12 mouse cellular contexts compared by ENCODE assay signal in the genomic region with DNA sequence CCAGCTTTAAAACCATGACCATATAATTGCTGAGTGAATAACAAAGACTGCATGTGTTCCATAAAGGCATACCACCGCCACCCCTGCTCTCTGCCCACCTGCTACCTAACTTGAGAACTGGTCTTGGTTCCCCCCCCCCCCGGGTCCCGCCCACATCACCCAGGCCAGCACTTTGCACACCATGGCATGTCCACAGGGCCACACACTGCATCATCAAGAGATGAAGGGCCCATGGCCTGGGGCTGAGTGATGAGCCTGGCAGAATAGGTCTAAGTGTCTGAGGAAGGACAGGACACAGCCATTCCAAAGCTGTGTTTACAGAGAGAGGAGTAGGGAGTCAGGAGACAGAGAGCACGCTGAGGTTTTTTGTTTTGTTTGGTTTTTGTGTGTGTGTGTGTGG. TPM values are rescaled to one million over a fixed set of nuclear protein-coding genes. Genes with fewer than 3 reads are reported as not detected.
DNase-seq lines count a peak whose midpoint lies in the region; ATAC-seq and TF ChIP-seq lines count a peak whose summit lies in the region.
"Had no signal": no experiment of that assay in that cellular context is flagged by ENCODE, and none has a peak within 500 bp of the region (broad histone marks: within the 10 kb centered on the region; RNA-seq: fewer than 3 reads in every experiment).

No protein-coding gene starts in this region.

- no peak for TF ChIP-seq CTCF in heart, adult 2 months (IDR thresholded peaks at IDR 0.05)
- TF ChIP-seq CTCF in stomach, postnatal 0 days (IDR thresholded peaks at IDR 0.05; ENCODE audit: low read depth), result no peak

- H3K9ac ChIP-seq in heart, adult 2 months (ENCODE audit: low read depth, low read length), result peak overlapping the region; percentile 92
- no peak overlapping the region for H3K9ac ChIP-seq in neural tube, embryonic 11.5 days (ENCODE audit: low read length)
- H3K9ac ChIP-seq in limb, embryonic 15.5 days, result peak overlapping the region; percentile 33
- no peak overlapping the region; the same call in 1 of the 2 replicates for H3K9ac ChIP-seq in stomach, postnatal 0 days (ENCODE audit: low read length)

- TF ChIP-seq EP300 in heart, adult 2 months (IDR thresholded peaks at IDR 0.05; ENCODE audit: insufficient read depth, low read depth, low read length), result no peak
- no peak for TF ChIP-seq EP300 in stomach, postnatal 0 days (optimal IDR thresholded peaks at IDR 0.05)

- H3K79me2 ChIP-seq in heart, adult 2 months (replicated peaks; ENCODE audit: control insufficient read depth, insufficient read depth, low read length), result peaks cover 3% of the 10 kb centered on the region

- DNase-seq in heart, adult 2 months, result no peak
- no peak for DNase-seq in heart, adult 9 months (ENCODE audit: low spot score in 2 of 2)
- DNase-seq in neural tube, embryonic 11.5 days (ENCODE audit: low spot score), result peak; percentile 8
- no peak for DNase-seq in neural tube, embryonic 10.5 days (ENCODE audit: extremely low spot score, low spot score)
- DNase-seq in stomach, postnatal 0 days (ENCODE audit: low spot score), result no peak
- DNase-seq in layer of hippocampus, adult 9-10 months (ENCODE audit: low spot score), result no peak
- DNase-seq in gastrocnemius, adult 18-20 months (ENCODE audit: low spot score), result no peak
- DNase-seq: cerebellum, postnatal 10 days; right cerebral cortex, postnatal 14 days had no signal

- peak overlapping the region; percentile 96 for H3K27ac ChIP-seq in heart, adult 2 months
- H3K27ac ChIP-seq in neural tube, embryonic 11.5 days (ENCODE audit: low read depth, low read length), result no peak overlapping the region
- peak overlapping the region; percentile 67; the same call in 1 of the 2 replicates for H3K27ac ChIP-seq in limb, embryonic 15.5 days
- peak overlapping the region; percentile 63; the same call in 1 of the 2 replicates for H3K27ac ChIP-seq in stomach, postnatal 0 days (replicated peaks)
- H3K27ac ChIP-seq: macrophage had no signal

- peaks cover 4% of the 10 kb centered on the region; the same call in 1 of the 2 replicates for H3K36me3 ChIP-seq in heart, adult 2 months (ENCODE audit: control insufficient read depth, insufficient read depth, low read length)
- H3K36me3 ChIP-seq in neural tube, embryonic 11.5 days (ENCODE audit: control insufficient read depth, insufficient read depth, low read length), result no peaks in the 10 kb centered on the region
- H3K36me3 ChIP-seq in limb, embryonic 15.5 days, result peaks cover 4% of the 10 kb centered on the region; the same call in 1 of the 2 replicates
- no peaks in the 10 kb centered on the region; the same call in 1 of the 2 replicates for H3K36me3 ChIP-seq in stomach, postnatal 0 days (ENCODE audit: control insufficient read depth, insufficient read depth, low read length)

- H3K9me3 ChIP-seq in neural tube, embryonic 11.5 days (ENCODE audit: control insufficient read depth, low read length), result no peaks in the 10 kb centered on the region
- H3K9me3 ChIP-seq in limb, embryonic 15.5 days, result no peaks in the 10 kb centered on the region
- no peaks in the 10 kb centered on the region for H3K9me3 ChIP-seq in stomach, postnatal 0 days (ENCODE audit: control insufficient read depth, low read length)

- no peak for ATAC-seq in neural tube, embryonic 11.5 days (ENCODE audit: insufficient read depth, low FRiP score, low TSS enrichment)
- no peak for ATAC-seq in limb, embryonic 15.5 days (ENCODE audit: insufficient number of reproducible peaks, low FRiP score, low TSS enrichment, low read depth)
- ATAC-seq in stomach, postnatal 0 days (ENCODE audit: low FRiP score, low TSS enrichment), result no peak

- peak overlapping the region; percentile 66; the same call in 1 of the 2 replicates for H3K4me2 ChIP-seq in neural tube, embryonic 11.5 days (ENCODE audit: low read depth)
- H3K4me2 ChIP-seq in limb, embryonic 15.5 days, result peak overlapping the region; percentile 78
- H3K4me2 ChIP-seq in stomach, postnatal 0 days (replicated peaks; ENCODE audit: low read depth), result peak overlapping the region; percentile 77

- no peaks in the 10 kb centered on the region; the same call in none of the 2 replicates for H3K4me1 ChIP-seq in heart, adult 2 months (ENCODE audit: control insufficient read depth, insufficient read depth, low read length)
- H3K4me1 ChIP-seq in neural tube, embryonic 11.5 days (ENCODE audit: control insufficient read depth, insufficient read depth, low read length), result peaks cover 25% of the 10 kb centered on the region
- H3K4me1 ChIP-seq in limb, embryonic 15.5 days, result peaks cover 38% of the 10 kb centered on the region
- H3K4me1 ChIP-seq in stomach, postnatal 0 days (replicated peaks; ENCODE audit: control insufficient read depth, insufficient read depth), result peaks cover 8% of the 10 kb centered on the region

- no peak for TF ChIP-seq POLR2A in heart, adult 2 months (IDR thresholded peaks at IDR 0.05; ENCODE audit: insufficient read depth, low read depth, low read length)

- H3K27me3 ChIP-seq in heart, adult 2 months (ENCODE audit: control insufficient read depth, insufficient read depth, low read length), result no peaks in the 10 kb centered on the region
- H3K27me3 ChIP-seq in neural tube, embryonic 11.5 days (ENCODE audit: control insufficient read depth, insufficient read depth, low read length), result no peaks in the 10 kb centered on the region
- H3K27me3 ChIP-seq in limb, embryonic 15.5 days, result no peaks in the 10 kb centered on the region
- H3K27me3 ChIP-seq in stomach, postnatal 0 days (ENCODE audit: control insufficient read depth, insufficient read depth, low read length), result no peaks in the 10 kb centered on the region

- peak overlapping the region; percentile 89 for H3K4me3 ChIP-seq in heart, adult 2 months
- H3K4me3 ChIP-seq in neural tube, embryonic 11.5 days (ENCODE audit: low read depth, low read length), result no peak overlapping the region
- H3K4me3 ChIP-seq in limb, embryonic 15.5 days, result peak overlapping the region; percentile 78
- H3K4me3 ChIP-seq in stomach, postnatal 0 days (ENCODE audit: low read depth, low read length), result peak overlapping the region; percentile 19; the same call in 1 of the 2 replicates

- WGBS in heart, adult 2 months, result 58% methylated on average over 4 of the region's 4 CpGs
- WGBS in neural tube, embryonic 11.5 days, result 70% methylated on average over 4 of the region's 4 CpGs
- WGBS in limb, embryonic 15.5 days, result 56% methylated on average over 4 of the region's 4 CpGs
- 69% methylated on average over 4 of the region's 4 CpGs for WGBS in stomach, postnatal 0 days

- intact Hi-C loops in heart, adult 2 months (cut with DNase I), result loop anchor here (2.0 kb wide), 2 partner anchors 18 to 30 kb away; no protein-coding TSS in a partner anchor

RNA-seq across cellular contexts. Expression of a gene that starts 2.8 kb away (rescaled TPM):
- 100 to 1,000 TPM; 189 to 251 TPM for total RNA-seq in heart, adult 2 months (2021)
- 166 and 182 TPM in 2 replicates for polyA plus RNA-seq in heart, adult 2 months (2012; rRNA removed)
- 21.3 and 23.2 TPM in 2 replicates for polyA plus RNA-seq in neural tube, embryonic 11.5 days (2014; fragmentation: Nextera tagmentation; extraction: Ambion mirVana)
- polyA plus RNA-seq in limb, embryonic 15.5 days (2015; fragmentation: Nextera tagmentation; extraction: Ambion mirVana), result 23.7 and 25.2 TPM in 2 replicates
- polyA plus RNA-seq in stomach, postnatal 0 days (2015; fragmentation: Nextera tagmentation; extraction: Ambion mirVana), result 9.0 and 9.3 TPM in 2 replicates
- total RNA-seq in gastrocnemius, adult 18-20 months (2021), result 100 to 1,000 TPM; 261 to 262 TPM
- total RNA-seq: granulocyte monocyte progenitor cell, adult 5-6 weeks had no signal

RNA-seq across cellular contexts. Expression of a gene that starts 12.1 kb away (rescaled TPM):
- total RNA-seq in heart, adult 2 months (2021), result 100 to 1,000 TPM; 167 to 194 TPM
- polyA plus RNA-seq in heart, adult 2 months (2012; rRNA removed), result 80.9 and 150 TPM in 2 replicates
- polyA plus RNA-seq in neural tube, embryonic 11.5 days (2014; fragmentation: Nextera tagmentation; extraction: Ambion mirVana), result 480 and 486 TPM in 2 replicates
- polyA plus RNA-seq in limb, embryonic 15.5 days (2015; fragmentation: Nextera tagmentation; extraction: Ambion mirVana), result 659 and 666 TPM in 2 replicates
- polyA plus RNA-seq in stomach, postnatal 0 days (2015; fragmentation: Nextera tagmentation; extraction: Ambion mirVana), result 544 and 572 TPM in 2 replicates
- total RNA-seq in gastrocnemius, adult 18-20 months (2021), result 100 to 1,000 TPM; 145 to 151 TPM

RNA-seq across cellular contexts. Expression of a gene that starts 24.3 kb away (rescaled TPM):
- 1 to 10 TPM; 6.2 to 7.5 TPM for total RNA-seq in heart, adult 2 months (2021)
- 5.3 and 7.7 TPM in 2 replicates for polyA plus RNA-seq in heart, adult 2 months (2012; rRNA removed)
- 14.6 and 18.4 TPM in 2 replicates for polyA plus RNA-seq in neural tube, embryonic 11.5 days (2014; fragmentation: Nextera tagmentation; extraction: Ambion mirVana)
- polyA plus RNA-seq in limb, embryonic 15.5 days (2015; fragmentation: Nextera tagmentation; extraction: Ambion mirVana), result 14.1 and 15.7 TPM in 2 replicates
- 5.8 and 6.1 TPM in 2 replicates for polyA plus RNA-seq in stomach, postnatal 0 days (2015; fragmentation: Nextera tagmentation; extraction: Ambion mirVana)
- 1 to 10 TPM; 4.1 to 4.2 TPM for total RNA-seq in gastrocnemius, adult 18-20 months (2021)

RNA-seq across cellular contexts. Expression of a gene that starts 45.4 kb away (rescaled TPM):
- total RNA-seq in heart, adult 2 months (2021), result 10 to 100 TPM; 10.5 to 14.5 TPM
- polyA plus RNA-seq in heart, adult 2 months (2012; rRNA removed), result 2.4 and 4.5 TPM in 2 replicates
- 14.7 TPM in 2 replicates for polyA plus RNA-seq in neural tube, embryonic 11.5 days (2014; fragmentation: Nextera tagmentation; extraction: Ambion mirVana)
- polyA plus RNA-seq in limb, embryonic 15.5 days (2015; fragmentation: Nextera tagmentation; extraction: Ambion mirVana), result 23.6 and 25.1 TPM in 2 replicates
- polyA plus RNA-seq in stomach, postnatal 0 days (2015; fragmentation: Nextera tagmentation; extraction: Ambion mirVana), result 9.1 and 10.8 TPM in 2 replicates
- total RNA-seq in gastrocnemius, adult 18-20 months (2021), result 10 to 100 TPM; 21.0 to 28.1 TPM

RNA-seq across cellular contexts. Expression of a gene that starts 50.2 kb away (rescaled TPM):
- total RNA-seq in heart, adult 2 months (2021), result 1 to 10 TPM; 6.8 to 9.1 TPM
- 6.9 and 8.4 TPM in 2 replicates for polyA plus RNA-seq in heart, adult 2 months (2012; rRNA removed)
- polyA plus RNA-seq in neural tube, embryonic 11.5 days (2014; fragmentation: Nextera tagmentation; extraction: Ambion mirVana), result 19.0 and 20.9 TPM in 2 replicates
- polyA plus RNA-seq in limb, embryonic 15.5 days (2015; fragmentation: Nextera tagmentation; extraction: Ambion mirVana), result 33.6 and 36.1 TPM in 2 replicates
- 19.3 and 20.7 TPM in 2 replicates for polyA plus RNA-seq in stomach, postnatal 0 days (2015; fragmentation: Nextera tagmentation; extraction: Ambion mirVana)
- total RNA-seq in gastrocnemius, adult 18-20 months (2021), result 1 to 10 TPM; 4.6 to 5.6 TPM

Comparison
In these comparisons a context has a peak if more than half of its experiments do, and no peak if none do; other contexts are left out.
1. H3K9ac ChIP-seq: peak in heart, adult 2 months (single experiment) and limb, embryonic 15.5 days (single experiment); none in neural tube, embryonic 11.5 days (single experiment) and stomach, postnatal 0 days (single experiment).
2. Peak in every context shown above with its lines, with median percentiles within 50 percentile points of each other: H3K4me2 ChIP-seq.